Mouse (Mus musculus) midbrain, embryonic 14.5 days (tissue): ENCODE measurements around the gene Coro1c. TPM values are rescaled to one million over a fixed set of nuclear protein-coding genes. Genes with fewer than 3 reads are reported as not detected.

Source experiments
- ATAC-seq: fragments of 200-750 bp; cut with Nextera tagmentation; 2 replicates; pipeline ENCODE4 v1.8.0; 2017; ENCODE audit warnings: moderate number of reproducible peaks, moderate library complexity; ENCODE audit not compliant: low FRiP score, low TSS enrichment
- DNase-seq: peaks from one replicate; pipeline ENCODE4 v3.0.0-alpha.2; 2015
- H3K27ac ChIP-seq: fragments of 300-500 bp; sonication (generic); replicated peaks from 2 replicates; pipeline ENCODE4 v1.5.1; 2014; ENCODE audit warnings: mild to moderate bottlenecking, low read depth, low read length, moderate library complexity
- H3K27me3 ChIP-seq: fragments of 300-500 bp; sonication (generic); 2 replicates; pipeline ENCODE4 v1.6.1; 2014; ENCODE audit warnings: low read length, control low read depth, mixed read lengths; ENCODE audit not compliant: control insufficient read depth, insufficient read depth
- H3K36me3 ChIP-seq: fragments of 300-500 bp; sonication (generic); 2 replicates; pipeline ENCODE4 v1.6.1; 2014; ENCODE audit warnings: low read length, control low read depth; ENCODE audit not compliant: control insufficient read depth, insufficient read depth
- H3K4me1 ChIP-seq: fragments of 300-500 bp; sonication (generic); 2 replicates; pipeline ENCODE4 v1.6.1; 2014; ENCODE audit warnings: mild to moderate bottlenecking, antibody characterized with exemption, low read length, control low read depth; ENCODE audit not compliant: control insufficient read depth, insufficient read depth
- H3K4me2 ChIP-seq: fragments of 300-500 bp; sonication (generic); 2 replicates; pipeline ENCODE4 v1.6.1; 2014; ENCODE audit warnings: mild to moderate bottlenecking, low read length, moderate library complexity
- H3K4me3 ChIP-seq: fragments of 300-500 bp; sonication (generic); replicated peaks from 2 replicates; pipeline ENCODE4 v1.5.1; 2014; ENCODE audit warnings: low read depth, low read length
- H3K9ac ChIP-seq: fragments of 300-500 bp; sonication (generic); replicated peaks from 2 replicates; pipeline ENCODE4 v1.6.1; 2014; ENCODE audit warnings: mild to moderate bottlenecking, low read length, moderate library complexity
- H3K9me3 ChIP-seq: fragments of 300-500 bp; sonication (generic); 2 replicates; pipeline ENCODE4 v1.6.1; 2016; ENCODE audit warnings: low read length, control low read depth, mixed read lengths; ENCODE audit not compliant: control insufficient read depth
- WGBS: fragments of 180-500 bp; shearing (Covaris S2); extraction: QIAGEN DNeasy Blood & Tissue Kit; methylation state at CpG from one replicate; pipeline ENCODE4 v1.1.7; 2014; 5-methylcytosine and 5-hydroxymethylcytosine counted together
- polyA plus RNA-seq: library from polyadenylated mRNA; unstranded; fragments of >200 nt; fragmentation: Nextera tagmentation; extraction: Ambion mirVana; gene quantifications from 2 replicates; pipeline ENCODE4 v1.2.1, GENCODE M21; 2014

Gene Coro1c
- polyA plus RNA-seq, 1 experiment from 2014 or later = 201 TPM

- WGBS = 92% methylated on average over 4 of the region's 4 CpGs
Observed at GRCm38 (mm10) chr5:113840443-113840842, 68.1 kb downstream of the Coro1c start.

GRCm38 (mm10) chr5:113836961-113837360, 71.6 kb downstream of the Coro1c start:
- H3K27ac ChIP-seq = no peak overlapping the region
- no peak for DNase-seq
- 88% methylated on average over 10 of the region's 10 CpGs for WGBS
- H3K9ac ChIP-seq = no peak overlapping the region
- no peaks in the 10 kb centered on the region for H3K27me3 ChIP-seq
- H3K9me3 ChIP-seq = no peaks in the 10 kb centered on the region
- H3K4me2 ChIP-seq = no peak overlapping the region
- no peak overlapping the region for H3K4me3 ChIP-seq
- no peak for ATAC-seq
- no peaks in the 10 kb centered on the region for H3K4me1 ChIP-seq
- peaks cover 9% of the 10 kb centered on the region for H3K36me3 ChIP-seq

More at GRCm38 (mm10) chr5:113840443-113840842, 68.1 kb downstream of the Coro1c start:
- Histone ChIP-seq H3K9ac (no peak overlapping the region), H3K27ac (no peak overlapping the region), H3K4me2 (no peak overlapping the region), H3K36me3 (peaks cover 43% of the 10 kb centered on the region), H3K4me3 (no peak overlapping the region), H3K9me3 (no peaks in the 10 kb centered on the region), H3K4me1 (no peaks in the 10 kb centered on the region), H3K27me3 (no peaks in the 10 kb centered on the region)
- ATAC-seq (no peak), DNase-seq (no peak)

- ATAC-seq (no peak), DNase-seq (no peak)
- no peak overlapping the region for H3K4me3 ChIP-seq
- H3K4me1 ChIP-seq = no peaks in the 10 kb centered on the region
- H3K36me3 ChIP-seq = no peaks in the 10 kb centered on the region
- H3K27ac ChIP-seq = no peak overlapping the region
- H3K27me3 ChIP-seq = no peaks in the 10 kb centered on the region
- WGBS = 76% methylated on average over 16 of the region's 16 CpGs
- no peak overlapping the region for H3K4me2 ChIP-seq
- no peak overlapping the region for H3K9ac ChIP-seq
- H3K9me3 ChIP-seq = no peaks in the 10 kb centered on the region
Observed at GRCm38 (mm10) chr5:113833316-113833947, 75.1 kb downstream of the Coro1c start.

GRCm38 (mm10) chr5:113832490-113832901, 76.1 kb downstream of the Coro1c start, which contains the start of gene Selplg:
Gene Selplg (minus strand): TSS chr5:113832644.
- no peak within 1 kb of the TSS for H3K4me3 ChIP-seq
- no peak within 1 kb of the TSS for H3K4me2 ChIP-seq
- DNase-seq (no peak), ATAC-seq (no peak)
- H3K27me3 ChIP-seq = no peaks in the 10 kb centered on the region
- H3K27ac ChIP-seq = no peak within 1 kb of the TSS; the same call in 1 of the 2 replicates
- H3K36me3 ChIP-seq = no peaks in the 10 kb centered on the region
- no peaks in the 10 kb centered on the region for H3K9me3 ChIP-seq
- H3K4me1 ChIP-seq = no peaks in the 10 kb centered on the region
- 52% methylated on average over 8 of the region's 8 CpGs for WGBS
- no peak within 1 kb of the TSS; the same call in 1 of the 2 replicates for H3K9ac ChIP-seq

- ATAC-seq (no peak), DNase-seq (no peak)
- H3K4me2 ChIP-seq = no peak overlapping the region
- H3K36me3 ChIP-seq = no peaks in the 10 kb centered on the region
- WGBS = 60% methylated on average over 3 of the region's 3 CpGs
- H3K27me3 ChIP-seq = no peaks in the 10 kb centered on the region
- no peaks in the 10 kb centered on the region for H3K9me3 ChIP-seq
- no peaks in the 10 kb centered on the region for H3K4me1 ChIP-seq
- no peak overlapping the region for H3K9ac ChIP-seq
- no peak overlapping the region for H3K4me3 ChIP-seq
- no peak overlapping the region for H3K27ac ChIP-seq
Observed at GRCm38 (mm10) chr5:113831741-113832140, 76.8 kb downstream of the Coro1c start.

- Histone ChIP-seq H3K4me3 (no peak overlapping the region), H3K9me3 (no peaks in the 10 kb centered on the region), H3K9ac (no peak overlapping the region), H3K27me3 (no peaks in the 10 kb centered on the region), H3K4me1 (no peaks in the 10 kb centered on the region), H3K36me3 (no peaks in the 10 kb centered on the region), H3K27ac (no peak overlapping the region), H3K4me2 (no peak overlapping the region)
- WGBS = 94% methylated on average over 5 of the region's 5 CpGs
- ATAC-seq (no peak), DNase-seq (no peak)
Observed at GRCm38 (mm10) chr5:113830796-113831195, 77.8 kb downstream of the Coro1c start.

- Histone ChIP-seq H3K27ac (no peak overlapping the region), H3K9me3 (no peaks in the 10 kb centered on the region), H3K36me3 (no peaks in the 10 kb centered on the region), H3K9ac (no peak overlapping the region), H3K27me3 (no peaks in the 10 kb centered on the region), H3K4me3 (no peak overlapping the region), H3K4me1 (no peaks in the 10 kb centered on the region), H3K4me2 (no peak overlapping the region)
- DNase-seq = no peak
- WGBS = 81% methylated on average over 10 of the region's 10 CpGs
- no peak for ATAC-seq
Observed at GRCm38 (mm10) chr5:113830292-113830643, 78.3 kb downstream of the Coro1c start.

GRCm38 (mm10) chr5:113829566-113830291, 78.8 kb downstream of the Coro1c start:
- H3K4me3 ChIP-seq = no peak overlapping the region
- ATAC-seq (no peak), DNase-seq (no peak)
- WGBS = 78% methylated on average over 7 of the region's 7 CpGs
- no peak overlapping the region for H3K4me2 ChIP-seq
- no peak overlapping the region for H3K27ac ChIP-seq
- no peaks in the 10 kb centered on the region for H3K27me3 ChIP-seq
- H3K36me3 ChIP-seq = no peaks in the 10 kb centered on the region
- H3K4me1 ChIP-seq = no peaks in the 10 kb centered on the region
- H3K9ac ChIP-seq = no peak overlapping the region
- no peaks in the 10 kb centered on the region for H3K9me3 ChIP-seq

- H3K9me3 ChIP-seq = no peaks in the 10 kb centered on the region
- DNase-seq (no peak), ATAC-seq (no peak)
- H3K27ac ChIP-seq = no peak overlapping the region
- H3K9ac ChIP-seq = no peak overlapping the region
- WGBS = 65% methylated on average over 7 of the region's 7 CpGs
- H3K4me2 ChIP-seq = no peak overlapping the region
- no peak overlapping the region for H3K4me3 ChIP-seq
- H3K27me3 ChIP-seq = no peaks in the 10 kb centered on the region
- H3K4me1 ChIP-seq = no peaks in the 10 kb centered on the region
- H3K36me3 ChIP-seq = no peaks in the 10 kb centered on the region
Observed at GRCm38 (mm10) chr5:113828481-113828880, 80.1 kb downstream of the Coro1c start.
